Mouse (Mus musculus) MEL (cell line): Measurements from ENCODE around the gene Olfr1314.

Source experiments
- CTCF ChIP-seq, 3 experiments: IDR thresholded peaks in 2 of 3; conservative IDR thresholded peaks in 1 of 3; 2 replicates each; pipeline ENCODE4 v1.5.1; 2011 to 2012; ENCODE audit warnings: low read length in 3 of 3, low read depth in 2 of 3, mild to moderate bottlenecking in 2 of 3, improper control_type of control experiment in 1 of 3, inconsistent platforms in 1 of 3, mixed read lengths in 1 of 3, moderate library complexity in 1 of 3; ENCODE audit not compliant: control insufficient read depth in 1 of 3, insufficient read depth in 1 of 3, poor library complexity in 1 of 3, severe bottlenecking in 1 of 3
- KAT2A ChIP-seq: conservative IDR thresholded peaks from 2 replicates; pipeline ENCODE4 v1.6.1; 2012; ENCODE audit warnings: low read depth, low read length, improper control_type of control experiment, inconsistent platforms
- MXI1 ChIP-seq: IDR thresholded peaks from 2 replicates; pipeline ENCODE4 v1.6.1; 2011; ENCODE audit warnings: mild to moderate bottlenecking, low read depth, low read length, improper control_type of control experiment
- USF2 ChIP-seq, 2 experiments: IDR thresholded peaks; 2 replicates each; pipeline ENCODE4 v1.6.1; 2011 to 2012; ENCODE audit warnings: improper control_type of control experiment in 2 of 2, low read length in 2 of 2, borderline replicate concordance in 1 of 2, inconsistent platforms in 1 of 2, low read depth in 1 of 2, mild to moderate bottlenecking in 1 of 2; ENCODE audit not compliant: insufficient read depth in 1 of 2
- ZKSCAN1 ChIP-seq: IDR thresholded peaks from 2 replicates; pipeline ENCODE4 v1.6.1; 2012; ENCODE audit warnings: low read depth, mild to moderate bottlenecking, inconsistent platforms, low read length, improper control_type of control experiment, moderate library complexity

GRCm38 (mm10) chr2:112096681-112097080, at the start of gene Olfr1314:
- no peak for TF ChIP-seq USF2 (IDR thresholded peaks at IDR 0.05; ENCODE audit: borderline replicate concordance in 1 of 2, insufficient read depth in 1 of 2, low read depth in 1 of 2, low read length in 2 of 2)
- no peak for TF ChIP-seq MXI1
- no peak for TF ChIP-seq ZKSCAN1
- no peak for TF ChIP-seq KAT2A
- no peak for TF ChIP-seq CTCF (IDR thresholded peaks at IDR 0.05 in 2 of 3, conservative IDR thresholded peaks at IDR 0.05 in 1 of 3; ENCODE audit: control insufficient read depth in 1 of 3, insufficient read depth in 1 of 3, low read depth in 2 of 3, low read length in 3 of 3, poor library complexity in 1 of 3, severe bottlenecking in 1 of 3)
